49 mouse cellular contexts compared by ENCODE assay signal in genomic region chr14:13970513-13970912, GRCm38 (mm10). TPM values are rescaled to one million over a fixed set of nuclear protein-coding genes. Genes with fewer than 3 reads are reported as not detected.
"Had no signal": no experiment of that assay in that cellular context is flagged by ENCODE, and none has a peak within 500 bp of the region (broad histone marks: within the 10 kb centered on the region; RNA-seq: fewer than 3 reads in every experiment).

No protein-coding gene starts in this region.

- H3K4me2 ChIP-seq: heart, embryonic 11.5 days; heart, embryonic 12.5 days; heart, embryonic 13.5 days; heart, embryonic 15.5 days; hindbrain, embryonic 12.5 days; hindbrain, embryonic 13.5 days; hindbrain, embryonic 14.5 days; hindbrain, embryonic 15.5 days; kidney, embryonic 15.5 days had no signal

- H3K27me3 ChIP-seq: hindbrain, embryonic 12.5 days; hindbrain, embryonic 13.5 days; hindbrain, embryonic 15.5 days; kidney, embryonic 15.5 days had no signal

- H3K9me3 ChIP-seq: heart, embryonic 10.5 days; heart, embryonic 12.5 days; heart, embryonic 13.5 days; heart, embryonic 15.5 days; hindbrain, embryonic 10.5 days; hindbrain, embryonic 12.5 days; hindbrain, embryonic 13.5 days; hindbrain, embryonic 15.5 days; kidney, embryonic 15.5 days had no signal

- H3K27ac ChIP-seq: heart, adult 2 months; heart, embryonic 10.5 days; heart, embryonic 13.5 days; heart, embryonic 15.5 days; hindbrain, embryonic 10.5 days; hindbrain, embryonic 12.5 days; hindbrain, embryonic 13.5 days; hindbrain, embryonic 14.5 days; hindbrain, embryonic 15.5 days; hindbrain, postnatal 0 days; kidney, embryonic 15.5 days; kidney, postnatal 0 days; layer of hippocampus, adult 2 months had no signal

- DNase-seq: heart, adult 18-20 months; heart, adult 2 months; heart, postnatal 10 days; heart, postnatal 36 days; heart, postnatal 4 days; kidney, adult 11 months; kidney, adult 18-20 months; kidney, adult 8-10 months; kidney, postnatal 10 days; kidney, postnatal 14 days; kidney, postnatal 25 days; kidney, postnatal 36 days; kidney, postnatal 4 days; layer of hippocampus, adult 9-11 months; layer of hippocampus, postnatal 36 days had no signal

- H3K36me3 ChIP-seq: heart, embryonic 10.5 days; heart, embryonic 12.5 days; heart, embryonic 13.5 days; heart, embryonic 15.5 days; hindbrain, embryonic 10.5 days; hindbrain, embryonic 12.5 days; hindbrain, embryonic 13.5 days; hindbrain, embryonic 15.5 days; kidney, embryonic 15.5 days had no signal

- H3K9ac ChIP-seq: heart, embryonic 12.5 days; heart, embryonic 13.5 days; heart, embryonic 15.5 days; hindbrain, embryonic 12.5 days; hindbrain, embryonic 13.5 days; hindbrain, embryonic 14.5 days; hindbrain, embryonic 15.5 days; kidney, embryonic 15.5 days had no signal

- H3K4me3 ChIP-seq: heart, adult 2 months; heart, embryonic 10.5 days; heart, embryonic 12.5 days; heart, embryonic 13.5 days; heart, embryonic 15.5 days; hindbrain, embryonic 10.5 days; hindbrain, embryonic 12.5 days; hindbrain, embryonic 13.5 days; hindbrain, embryonic 15.5 days; kidney, embryonic 15.5 days; layer of hippocampus, adult 2 months had no signal

- H3K4me1 ChIP-seq: hindbrain, embryonic 10.5 days; hindbrain, embryonic 12.5 days had no signal

- ATAC-seq: hindbrain, embryonic 16.5 days; hindbrain, postnatal 0 days; inflammation-experienced regulatory T-cells, adult 6 months had no signal

RNA-seq across cellular contexts. Expression of gene Gm281, which starts 56.2 kb away (rescaled TPM):
- total RNA-seq: heart, adult 2 months; heart, adult 8-10 months; heart, postnatal 10 days; heart, postnatal 25 days; heart, postnatal 36 days; heart, postnatal 4 days; hematopoietic stem cell, adult 5-6 weeks; hindbrain, postnatal 0 days; layer of hippocampus, adult 18-20 months; layer of hippocampus, adult 2 months; layer of hippocampus, adult 8-10 months; layer of hippocampus, postnatal 10 days; layer of hippocampus, postnatal 14 days; layer of hippocampus, postnatal 25 days; layer of hippocampus, postnatal 36 days; left cerebral cortex, adult 18-20 months had no signal
- polyA plus RNA-seq: heart, embryonic 11.5 days; heart, embryonic 12.5 days; heart, embryonic 13.5 days; heart, embryonic 14.5 days; heart, embryonic 15.5 days; heart, embryonic 16.5 days; heart, postnatal 0 days; hindbrain, embryonic 11.5 days; hindbrain, embryonic 12.5 days; hindbrain, embryonic 13.5 days; hindbrain, embryonic 15.5 days; hindbrain, embryonic 16.5 days; hindbrain, postnatal 0 days; inflammation-experienced regulatory T-cells, adult 6 months; intestine, embryonic 14.5 days; kidney, adult 2 months; kidney, embryonic 14.5 days; kidney, embryonic 15.5 days; kidney, embryonic 16.5 days; kidney, postnatal 0 days; large intestine, adult 2 months had no signal
